Comparison of ENCODE assay signal across 8 mouse cellular contexts in the genomic region with DNA sequence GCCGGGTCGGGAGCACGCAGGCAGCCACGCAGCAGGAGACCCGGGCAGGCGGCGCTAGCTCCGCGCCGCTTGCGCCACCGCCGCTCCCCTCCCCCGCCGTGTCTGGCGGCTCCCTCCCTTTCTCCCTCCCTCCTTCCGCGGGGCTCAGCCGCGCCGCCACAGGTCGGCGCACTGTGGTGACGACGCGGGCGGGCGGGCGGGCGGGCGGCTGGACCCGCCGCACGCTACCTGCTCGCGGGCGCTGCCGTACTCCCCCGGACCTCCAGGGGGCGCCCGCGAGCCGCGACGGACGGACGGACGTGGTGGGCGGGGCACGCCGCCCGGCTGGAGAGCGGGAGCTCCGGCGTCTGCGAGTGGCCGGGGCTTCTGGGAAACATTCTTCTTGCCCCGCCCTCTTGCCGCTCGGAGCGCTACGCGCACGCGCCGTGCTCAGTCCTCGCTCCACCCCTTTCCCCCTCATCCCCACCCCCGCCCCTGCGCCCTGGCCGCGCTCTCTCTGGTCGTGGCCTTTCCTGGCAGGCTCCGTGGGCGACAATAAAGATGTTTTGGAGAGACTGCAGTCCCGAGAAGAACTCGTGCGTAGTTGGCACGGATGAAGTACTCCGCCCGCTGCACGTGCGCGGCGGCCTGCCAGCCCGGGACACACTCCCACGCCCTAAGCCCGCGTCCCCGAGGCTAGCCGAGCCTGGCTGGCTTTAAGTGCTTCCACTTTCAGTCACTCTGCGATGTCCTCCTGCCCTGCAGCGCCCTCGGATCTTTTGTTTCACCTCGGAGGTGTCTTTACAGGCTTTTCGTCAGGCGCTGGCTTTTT. TPM values are rescaled to one million over a fixed set of nuclear protein-coding genes. Genes with fewer than 3 reads are reported as not detected.
A peak's percentile ranks its signal among the peaks of the same experiment; 100 is the strongest.
DNase-seq lines count a peak whose midpoint lies in the region; ATAC-seq and TF ChIP-seq lines count a peak whose summit lies in the region.

A gene (minus strand): TSS at position 114 of the 811 bp plus-strand sequence.

- H3K4me1 ChIP-seq in embryonic facial prominence, embryonic 13.5 days, result peaks cover 34% of the 10 kb centered on the region
- peaks cover 6% of the 10 kb centered on the region for H3K4me1 ChIP-seq in heart, adult 2 months (ENCODE audit: control insufficient read depth, insufficient read depth, low read length)
- H3K4me1 ChIP-seq in limb, embryonic 13.5 days, result peaks cover 36% of the 10 kb centered on the region
- peaks cover 21% of the 10 kb centered on the region for H3K4me1 ChIP-seq in midbrain, embryonic 16.5 days (ENCODE audit: control insufficient read depth, insufficient read depth, low read length)

- H3K36me3 ChIP-seq in embryonic facial prominence, embryonic 13.5 days, result 0 out of 2 replicates have a peak, but pooled peaks cover 2% of the 10 kb centered on the region
- H3K36me3 ChIP-seq in heart, adult 2 months (ENCODE audit: control insufficient read depth, insufficient read depth, low read length), result peaks cover 19% of the 10 kb centered on the region
- H3K36me3 ChIP-seq in limb, embryonic 13.5 days, result no peaks in the 10 kb centered on the region
- H3K36me3 ChIP-seq in midbrain, embryonic 16.5 days (ENCODE audit: control insufficient read depth, insufficient read depth, low read length), result no peaks in the 10 kb centered on the region

- H3K9me3 ChIP-seq in embryonic facial prominence, embryonic 13.5 days, result no peaks in the 10 kb centered on the region
- H3K9me3 ChIP-seq in limb, embryonic 13.5 days, result no peaks in the 10 kb centered on the region
- H3K9me3 ChIP-seq in midbrain, embryonic 16.5 days (replicated peaks; ENCODE audit: control insufficient read depth, low read length, poor library complexity, severe bottlenecking), result no peaks in the 10 kb centered on the region

- peak within 1 kb of the TSS; percentile 100 for H3K27ac ChIP-seq in embryonic facial prominence, embryonic 13.5 days
- H3K27ac ChIP-seq in heart, adult 2 months, result peak within 1 kb of the TSS; percentile 96
- H3K27ac ChIP-seq in limb, embryonic 13.5 days, result peak within 1 kb of the TSS; percentile 100
- H3K27ac ChIP-seq in midbrain, embryonic 16.5 days (ENCODE audit: low read length), result peak within 1 kb of the TSS; percentile 95

- H3K4me3 ChIP-seq in embryonic facial prominence, embryonic 13.5 days, result peak within 1 kb of the TSS; percentile 89
- H3K4me3 ChIP-seq in heart, adult 2 months, result peak within 1 kb of the TSS; percentile 83
- peak within 1 kb of the TSS; percentile 89 for H3K4me3 ChIP-seq in limb, embryonic 13.5 days
- peak within 1 kb of the TSS; percentile 89 for H3K4me3 ChIP-seq in midbrain, embryonic 16.5 days (ENCODE audit: low read depth, low read length)

- no peaks in the 10 kb centered on the region for H3K27me3 ChIP-seq in embryonic facial prominence, embryonic 13.5 days
- H3K27me3 ChIP-seq in heart, adult 2 months (ENCODE audit: control insufficient read depth, insufficient read depth, low read length), result no peaks in the 10 kb centered on the region
- H3K27me3 ChIP-seq in limb, embryonic 13.5 days, result no peaks in the 10 kb centered on the region
- no peaks in the 10 kb centered on the region for H3K27me3 ChIP-seq in midbrain, embryonic 16.5 days (ENCODE audit: control insufficient read depth, insufficient read depth, low read depth, low read length)

- peak; percentile 86 for TF ChIP-seq CTCF in heart, adult 2 months (IDR thresholded peaks at IDR 0.05)

- peaks cover 4% of the 10 kb centered on the region; the same call in 1 of the 2 replicates for H3K79me2 ChIP-seq in heart, adult 2 months (replicated peaks; ENCODE audit: control insufficient read depth, insufficient read depth, low read length)

- under 1% methylated on average over 75 of the region's 96 CpGs for WGBS in embryonic facial prominence, embryonic 13.5 days
- under 1% methylated on average over 96 of the region's 96 CpGs for WGBS in heart, adult 2 months
- under 1% methylated on average over 73 of the region's 96 CpGs for WGBS in limb, embryonic 13.5 days
- under 1% methylated on average over 64 of the region's 96 CpGs for WGBS in midbrain, embryonic 16.5 days

- no peak; the same call in 1 of the 2 replicates for TF ChIP-seq EP300 in heart, adult 2 months (IDR thresholded peaks at IDR 0.05; ENCODE audit: insufficient read depth, low read depth, low read length)

- peak; percentile 95 for DNase-seq in 3134 (ENCODE audit: extremely low read depth, insufficient read length, low spot score)
- peak; percentile 97 to 98 for DNase-seq in adrenal gland, postnatal 36 days
- DNase-seq in heart, adult 2 months, result peak; percentile 97 to 98
- DNase-seq in kidney, adult 8-10 months, result peak; percentile 92 to 93
- DNase-seq in spleen, postnatal 10 days (ENCODE audit: low spot score in 2 of 2), result peak; percentile 97

- intact Hi-C loops in heart, adult 2 months (cut with DNase I), result loop anchor here (2.0 kb wide), 2 partner anchors 14 to 176 kb away; no protein-coding TSS in a partner anchor

- peak within 1 kb of the TSS; percentile 98 for H3K9ac ChIP-seq in embryonic facial prominence, embryonic 13.5 days
- H3K9ac ChIP-seq in heart, adult 2 months (ENCODE audit: low read depth, low read length), result peak within 1 kb of the TSS; percentile 99
- H3K9ac ChIP-seq in limb, embryonic 13.5 days, result peak within 1 kb of the TSS; percentile 97
- peak within 1 kb of the TSS; percentile 83 for H3K9ac ChIP-seq in midbrain, embryonic 16.5 days (ENCODE audit: low read depth, low read length)

- H3K4me2 ChIP-seq in embryonic facial prominence, embryonic 13.5 days, result peak within 1 kb of the TSS; percentile 86
- peak within 1 kb of the TSS; percentile 90 for H3K4me2 ChIP-seq in limb, embryonic 13.5 days (replicated peaks)
- H3K4me2 ChIP-seq in midbrain, embryonic 16.5 days (ENCODE audit: low read length), result peak within 1 kb of the TSS; percentile 86

- ATAC-seq in embryonic facial prominence, embryonic 13.5 days (ENCODE audit: insufficient number of reproducible peaks, insufficient read depth, low FRiP score, low TSS enrichment, low read depth), result peak; percentile 95
- peak; percentile 94 for ATAC-seq in limb, embryonic 13.5 days (ENCODE audit: low FRiP score, low read depth)
- peak; percentile 93 for ATAC-seq in midbrain, embryonic 16.5 days

- TF ChIP-seq POLR2A in heart, adult 2 months (IDR thresholded peaks at IDR 0.05; ENCODE audit: insufficient read depth, low read depth, low read length), result peak; percentile 67

RNA-seq across cellular contexts. Expression of the gene that starts here (rescaled TPM):
- 10 to 100 TPM; 69.9 to 90.3 TPM for total RNA-seq in adrenal gland, postnatal 36 days (2021)
- polyA plus RNA-seq in embryonic facial prominence, embryonic 13.5 days (2015; fragmentation: Nextera tagmentation; extraction: Ambion mirVana), result 102 and 105 TPM in 2 replicates
- total RNA-seq in heart, adult 2 months (2021), result 10 to 100 TPM; 45.9 to 54.0 TPM
- 9.6 and 16.8 TPM in 2 replicates for polyA plus RNA-seq in heart, adult 2 months (2012; rRNA removed)
- polyA plus RNA-seq in limb, embryonic 13.5 days (2015; fragmentation: Nextera tagmentation; extraction: Ambion mirVana), result 112 and 116 TPM in 2 replicates
- polyA plus RNA-seq in midbrain, embryonic 16.5 days (2015; fragmentation: Nextera tagmentation; extraction: Ambion mirVana), result 39.1 and 44.9 TPM in 2 replicates

Comparison
In these comparisons a context has a peak if more than half of its experiments do, and no peak if none do; other contexts are left out.
1. Peak in every context shown above with its lines: DNase-seq, ATAC-seq, H3K4me3 ChIP-seq and H3K27ac ChIP-seq.